Mouse (Mus musculus) cerebellum, adult 18-20 months (tissue): ENCODE measurements at regions not wholly inside any gene's neighbourhood (a gene's known extent, or its start where the extent isn't known, plus 50 kb on each side); places are given as distances from the start of the nearest gene placed in this dataset.

Source experiments
- DNase-seq, 2 experiments: peaks; one replicate each; pipeline ENCODE4 v3.0.0; 2021

GRCm38 (mm10) chr4:99503221-99503744, 152.8 kb upstream of the Foxd3 start:
- no peak for DNase-seq

- no peak for DNase-seq
Observed at GRCm38 (mm10) chr4:99511993-99512392, 144.1 kb upstream of the Foxd3 start.

- DNase-seq, result no peak
Observed at GRCm38 (mm10) chr4:99516883-99517282, 139.2 kb upstream of the Foxd3 start.

DNA sequence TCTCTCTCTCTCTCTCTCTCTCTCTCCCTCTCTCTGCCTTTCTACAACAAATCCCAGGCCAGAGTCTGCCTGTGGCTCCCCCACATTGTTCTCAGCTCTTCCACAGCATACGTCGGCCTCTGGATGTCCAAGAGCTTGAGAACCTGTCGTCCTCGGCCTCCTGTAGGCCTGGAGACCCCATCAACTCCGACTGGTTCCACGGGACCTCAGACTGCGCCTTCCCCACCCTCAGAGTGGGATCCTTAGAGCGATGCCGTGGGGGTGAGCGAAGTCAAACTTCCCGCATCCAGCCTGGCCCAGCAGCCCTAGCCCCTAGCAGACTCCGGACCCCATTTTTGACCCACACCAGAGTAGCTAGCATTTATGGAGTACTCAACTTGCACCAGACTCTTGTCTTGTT, 128.7 kb upstream of the Foxd3 start:
- no peak for DNase-seq

DNA sequence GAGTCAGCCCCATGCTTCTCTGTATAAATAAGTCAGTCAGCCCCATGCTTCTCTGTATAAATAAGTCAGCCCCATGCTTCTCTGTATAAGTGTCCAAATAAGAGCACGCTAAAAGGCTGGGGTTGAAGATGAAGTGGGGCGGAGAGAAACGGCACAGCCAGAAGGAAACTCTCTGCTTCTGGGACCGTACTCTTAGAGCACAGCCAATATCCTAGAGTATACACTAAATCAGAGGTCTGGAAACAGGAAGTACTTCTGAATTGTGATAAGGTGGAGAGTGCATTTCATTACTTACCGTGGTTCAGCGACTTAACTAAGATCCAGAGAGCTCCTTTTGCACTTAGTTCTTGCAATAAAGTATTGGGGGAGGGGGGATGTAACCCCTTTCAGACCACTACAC, 112.1 kb upstream of the Foxd3 start:
- no peak for DNase-seq

DNA sequence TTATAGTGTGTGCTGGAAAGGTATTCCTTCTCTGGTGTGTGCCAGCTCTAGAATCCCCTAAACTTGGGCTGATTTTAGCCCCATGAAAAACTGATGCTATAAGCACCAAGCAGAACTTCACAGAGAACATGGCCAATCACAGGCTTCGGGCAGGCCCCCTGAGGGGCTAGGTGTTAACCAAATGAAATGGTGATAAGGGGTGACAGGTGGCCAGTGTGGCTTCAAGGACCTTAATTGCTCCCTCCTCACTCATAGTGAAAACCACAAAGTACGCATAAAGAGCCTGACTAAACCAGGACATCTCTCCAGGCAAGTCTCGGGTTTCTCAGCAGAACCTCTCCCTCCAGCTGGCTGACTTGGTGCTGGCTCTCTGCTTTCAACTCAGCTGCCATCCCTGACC, 110.4 kb upstream of the Foxd3 start:
- no peak for DNase-seq

GRCm38 (mm10) chr4:99557963-99558362, 98.1 kb upstream of the Foxd3 start:
- DNase-seq, result no peak

DNA sequence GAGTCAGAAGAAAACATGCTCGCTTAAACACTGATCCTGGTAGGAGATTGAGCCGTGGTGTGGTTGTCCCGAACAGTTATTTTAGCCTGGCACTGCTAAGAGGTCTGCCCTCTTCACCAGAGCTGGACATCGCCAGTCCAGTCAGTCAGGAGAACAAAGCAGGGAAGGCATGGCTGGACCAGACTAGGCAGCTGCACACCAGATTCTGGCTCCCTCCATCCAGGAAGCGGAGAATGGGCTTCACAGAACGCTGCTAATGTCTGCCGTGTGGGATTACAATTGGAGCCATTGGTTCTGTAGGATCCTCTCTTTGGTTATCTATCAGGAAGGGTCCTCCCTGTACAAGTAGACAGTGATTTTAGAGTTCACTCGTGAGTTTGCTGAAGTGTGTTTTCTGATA, 95.5 kb upstream of the Foxd3 start:
- no peak for DNase-seq

- peak; percentile 20 to 47 for DNase-seq
Observed at GRCm38 (mm10) chr4:99561506-99561937, 94.6 kb upstream of the Foxd3 start.

DNA sequence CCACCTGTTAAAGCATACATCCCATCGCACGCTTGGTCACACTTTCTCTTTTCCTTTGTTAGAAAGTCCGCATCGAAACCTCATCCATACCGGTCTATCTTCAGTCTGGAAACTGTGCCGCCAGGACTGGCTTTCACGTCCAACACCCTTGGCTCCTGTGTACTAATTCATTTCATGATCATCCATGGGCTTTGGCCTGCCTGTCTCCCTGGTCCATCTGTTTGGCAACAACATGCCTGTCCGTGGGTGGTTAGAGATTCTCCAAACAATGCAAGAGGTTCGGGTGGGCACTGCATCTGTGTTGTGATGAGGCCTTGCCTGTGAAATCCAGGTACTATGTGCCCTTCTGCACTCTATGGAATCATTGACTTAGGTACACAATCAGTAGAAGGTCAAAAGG, 90.7 kb upstream of the Foxd3 start:
- DNase-seq, result no peak

- DNase-seq, result peak; percentile 56 to 59
Observed at GRCm38 (mm10) chr4:99572841-99573642, 83.1 kb upstream of the Foxd3 start.

- no peak for DNase-seq
Observed at GRCm38 (mm10) chr4:99574021-99574531, 82.0 kb upstream of the Foxd3 start.

GRCm38 (mm10) chr4:99574984-99575383, 81.1 kb upstream of the Foxd3 start:
- DNase-seq, result no peak

DNA sequence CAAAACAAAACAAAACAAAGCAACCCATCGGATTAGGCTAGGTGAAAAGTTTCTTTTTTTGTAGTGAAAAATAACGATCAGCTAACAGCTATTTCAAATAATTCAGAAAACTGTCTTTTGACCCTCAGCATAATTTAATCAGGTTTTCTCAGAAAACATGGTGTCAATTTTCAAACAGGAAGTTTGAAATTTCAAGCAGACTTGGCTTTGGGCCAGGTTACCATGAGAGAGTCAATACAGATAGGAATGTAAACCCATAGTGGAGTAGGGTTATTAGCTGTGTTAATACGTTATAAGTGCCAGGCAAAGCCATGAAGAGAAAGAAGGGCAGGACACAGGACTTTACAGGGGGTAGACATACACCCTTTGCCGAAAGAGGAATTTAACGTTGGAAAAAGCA, 58.3 kb upstream of the Foxd3 start:
- no peak for DNase-seq

- DNase-seq, result no peak
Observed at GRCm38 (mm10) chr4:99600741-99601140, 55.4 kb upstream of the Foxd3 start.

DNA sequence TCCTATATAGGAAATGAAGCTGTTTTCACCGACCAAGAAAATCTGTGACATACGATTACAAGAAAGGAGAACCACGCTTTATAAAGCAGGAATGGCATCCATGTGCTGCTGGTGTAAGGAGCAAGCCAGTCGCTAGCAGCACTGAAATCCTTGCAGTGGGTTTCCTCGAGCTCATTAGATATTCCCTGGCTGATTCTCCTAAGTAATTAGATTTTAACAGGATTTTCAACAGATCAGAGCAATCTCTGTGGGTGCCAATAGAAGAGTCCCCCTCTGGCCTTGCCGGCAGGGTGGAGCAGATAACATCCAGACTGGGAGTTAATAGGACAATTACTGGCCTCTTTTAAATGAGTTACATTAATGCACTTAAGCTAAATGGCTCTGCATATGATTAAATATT, 54.6 kb upstream of the Foxd3 start:
- no peak for DNase-seq
